Mouse (Mus musculus): Measurements from ENCODE around the gene Zswim4. TPM values are rescaled to one million over a fixed set of nuclear protein-coding genes. Genes with fewer than 3 reads are reported as not detected.

Zswim4 gene
- total RNA-seq, 2 experiments from 2014 or later, result 35.8 to 37.6 TPM

DNA sequence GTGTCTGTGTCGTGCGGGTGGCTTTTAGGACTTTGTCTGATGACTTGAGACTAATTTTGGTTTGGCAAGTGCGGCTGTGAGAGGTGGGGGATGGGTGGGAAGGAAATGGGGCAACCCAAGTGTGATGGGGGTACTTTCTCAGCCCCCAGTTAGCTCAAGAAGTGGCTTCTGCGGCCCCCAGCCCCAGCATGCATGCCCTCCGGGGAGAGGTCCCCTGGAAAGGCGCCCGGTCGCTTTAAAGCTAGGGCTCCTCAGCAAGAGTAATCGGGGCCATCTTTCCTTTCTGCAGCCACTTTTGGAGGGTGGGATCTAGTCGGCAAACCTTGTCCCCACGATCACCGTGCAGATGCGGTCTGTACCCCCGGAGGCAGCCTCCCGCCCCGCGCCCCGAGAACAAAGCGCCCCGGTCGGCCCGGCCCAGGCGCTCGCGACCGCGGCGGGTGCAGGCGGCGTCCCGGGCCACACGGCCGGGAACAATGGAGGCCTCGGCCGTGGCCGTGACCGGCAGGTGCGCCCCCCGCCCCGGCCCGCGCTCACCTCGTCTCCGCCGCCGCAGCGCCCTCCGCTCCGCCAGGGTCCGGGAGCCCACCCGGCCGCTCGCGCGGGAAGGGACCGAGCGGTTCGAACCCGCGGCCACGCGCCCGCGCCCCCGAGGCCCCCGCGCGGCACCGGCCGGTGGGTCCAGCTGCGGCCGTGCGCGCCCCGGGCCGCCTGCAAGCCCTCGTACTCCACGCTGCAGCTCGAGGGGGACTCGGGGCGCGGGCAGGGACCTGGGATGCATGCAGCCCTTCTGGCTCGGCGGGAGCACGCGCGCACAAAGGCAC is 53.4 kb downstream of the Zswim4 start:
- no peak for DNase-seq (ENCODE audit: low spot score in 2 of 2)

GRCm38 (mm10) chr8:84182833-84183232 is 54.0 kb downstream of the Zswim4 start:
- DNase-seq (ENCODE audit: low spot score in 2 of 2), result no peak

DNA sequence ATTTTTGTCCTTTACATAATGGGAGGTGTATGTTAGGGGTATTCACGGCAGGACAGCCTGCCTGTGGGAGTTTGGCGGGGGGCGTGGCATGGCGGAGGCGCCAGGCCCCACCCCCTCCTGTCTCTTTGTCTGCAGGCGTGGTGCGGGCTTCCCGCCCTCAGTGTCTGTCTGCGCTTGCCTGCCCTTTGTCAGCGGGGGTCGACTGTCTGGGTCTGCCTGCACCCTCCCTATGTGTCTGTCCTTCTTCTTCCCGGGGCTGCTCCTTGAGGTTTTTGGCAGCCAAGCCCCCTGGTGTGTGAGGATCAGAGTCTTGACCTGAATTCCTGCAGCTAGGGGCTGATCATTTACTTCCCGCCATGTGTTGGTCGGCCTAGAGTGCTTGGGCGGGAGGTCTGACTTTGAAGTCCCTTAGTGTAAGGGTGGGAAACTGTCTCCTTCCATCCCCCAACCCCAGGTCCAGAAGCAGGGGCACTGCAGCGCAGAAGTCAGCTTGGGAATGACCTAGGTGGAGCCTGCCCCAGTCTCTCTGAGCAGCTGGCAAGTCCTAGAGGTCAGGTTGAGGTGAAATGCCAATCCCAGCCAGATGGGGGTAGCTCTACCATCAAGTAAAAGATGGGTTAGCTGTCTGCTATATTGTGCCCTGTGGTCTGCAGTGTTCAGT is 56.2 kb downstream of the Zswim4 start:
- DNase-seq (ENCODE audit: low spot score in 2 of 2), result no peak

DNA sequence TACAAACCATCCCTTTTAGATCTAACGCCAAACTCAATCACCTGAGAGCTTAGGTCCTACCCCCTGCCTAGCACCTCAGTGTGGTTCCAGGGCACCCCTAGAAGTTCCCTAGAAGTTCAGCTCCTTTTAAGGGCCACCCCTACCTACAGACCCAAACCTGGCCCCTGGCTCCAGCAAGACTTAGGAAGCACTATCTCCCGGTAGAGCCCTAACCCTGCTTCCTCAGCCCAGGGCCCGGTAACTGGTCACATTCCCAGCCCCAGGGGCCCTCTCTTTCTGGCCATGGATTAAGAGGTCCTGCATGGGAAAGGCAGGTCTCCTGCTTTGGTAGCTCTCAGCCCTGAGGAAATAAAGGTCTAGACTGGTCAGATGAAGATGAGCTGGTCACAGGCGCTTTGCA is 56.9 kb downstream of the Zswim4 start:
- no peak for DNase-seq (ENCODE audit: low spot score in 2 of 2)

- DNase-seq (ENCODE audit: low spot score in 2 of 2), result no peak
Observed at GRCm38 (mm10) chr8:84178592-84178991, 58.3 kb downstream of the Zswim4 start.

DNA sequence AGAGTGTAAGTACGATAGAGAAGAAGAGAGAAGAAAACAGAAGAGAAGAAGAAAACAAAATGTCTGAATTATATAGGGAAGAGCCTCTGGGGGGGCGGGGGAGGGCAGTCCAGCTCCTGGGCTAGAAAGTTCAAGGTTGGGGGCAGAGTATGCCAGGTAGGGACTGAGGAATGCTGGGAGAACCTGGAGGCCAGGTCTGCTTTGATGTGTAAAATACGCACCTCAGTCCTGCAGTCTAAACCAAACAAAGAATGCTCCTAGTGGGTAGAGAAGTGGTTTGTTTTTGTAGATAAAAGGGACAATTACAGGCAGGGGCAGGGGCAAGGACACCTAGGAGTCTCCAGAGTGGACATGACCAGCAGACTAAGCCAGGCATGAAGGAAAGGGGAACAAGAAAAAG is 59.5 kb downstream of the Zswim4 start:
- no peak for DNase-seq (ENCODE audit: low spot score in 2 of 2)

DNA sequence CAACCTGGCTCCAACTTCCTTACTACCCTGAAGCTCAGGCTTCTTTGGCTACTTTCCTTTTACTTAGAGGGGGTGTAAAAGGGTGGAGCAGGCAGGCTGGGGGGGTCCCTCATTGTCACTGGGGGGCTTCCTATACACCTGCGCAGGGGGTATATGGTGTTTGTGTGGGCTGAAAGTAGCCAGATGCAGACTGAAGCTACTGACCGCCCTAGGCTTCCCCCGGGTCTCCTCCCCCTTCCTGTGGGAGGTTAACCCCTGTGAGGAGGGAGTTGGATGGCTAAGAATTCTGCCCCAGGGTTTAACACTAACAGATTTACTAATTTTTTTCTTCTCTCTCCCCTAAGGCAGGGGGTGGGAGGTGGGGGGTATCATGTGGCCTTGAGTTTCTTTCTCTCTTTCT is 60.3 kb downstream of the Zswim4 start:
- no peak for DNase-seq (ENCODE audit: low spot score in 2 of 2)

DNA sequence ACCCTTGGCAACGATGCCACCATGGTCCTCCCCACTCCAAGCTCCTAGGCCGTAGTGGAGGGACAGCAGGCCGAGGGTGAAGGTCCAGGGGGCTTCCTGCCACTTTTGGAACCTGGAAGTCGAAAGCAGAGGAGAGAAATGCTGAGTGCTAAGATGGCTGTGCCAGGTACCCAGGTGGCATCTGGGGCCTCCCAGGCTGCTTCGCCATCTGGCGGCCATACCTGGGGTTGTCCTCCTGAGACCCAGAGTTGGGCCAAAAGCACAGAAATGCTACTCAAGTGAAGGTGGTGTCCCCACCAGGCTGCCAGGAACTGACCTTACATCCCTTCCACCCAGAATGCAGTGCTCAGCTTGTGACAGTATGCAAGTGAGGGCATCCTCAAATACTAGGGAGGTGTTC is 63.0 kb downstream of the Zswim4 start:
- no peak for DNase-seq (ENCODE audit: low spot score in 2 of 2)

- no peak for DNase-seq (ENCODE audit: low spot score in 2 of 2)
Observed at GRCm38 (mm10) chr8:84170096-84170495, 66.8 kb downstream of the Zswim4 start.

- DNase-seq (ENCODE audit: low spot score in 2 of 2), result no peak
Observed at GRCm38 (mm10) chr8:84167696-84168095, 69.2 kb downstream of the Zswim4 start.

Small RNA genes lying within 50 kb of the gene (microRNA-seq; reads per million reads assigned to microRNA genes)
- gene Mir181c, result 1,914 reads per million, percentile 83 among the genes with 10 or more reads in this experiment
- gene Mir181d, result 1,401 reads per million, percentile 79 among the genes with 10 or more reads in this experiment
- 29,913 reads per million, percentile 98 among the genes with 10 or more reads in this experiment for gene Mir23a
- not detected for gene Mir24-2
- gene Mir27a, result 612 reads per million, percentile 69 among the genes with 10 or more reads in this experiment
- not detected for gene Mir3074-2

Other genes starting within 250 kb of the Zswim4 start
- gene Samd1, start 239.4 kb downstream of the Zswim4 start, total RNA-seq (2021), result 10 to 100 TPM; 57.6 to 63.1 TPM
- gene 1700067K01Rik, start 235.6 kb downstream of the Zswim4 start, total RNA-seq (2021), result under 1 TPM; 0.62 to 0.76 TPM
- gene 2210011C24Rik, start 224.9 kb downstream of the Zswim4 start, total RNA-seq (2021), result 1 to 10 TPM in 1 of 2 experiments, under 1 TPM in 1; 0.31 to 1.5 TPM
- gene Palm3, start 215.6 kb downstream of the Zswim4 start, total RNA-seq (2021), result 1 to 10 TPM; 1.1 to 6.0 TPM
- 1 to 10 TPM; 2.6 to 3.8 TPM for gene Il27ra, start 194.5 kb downstream of the Zswim4 start, total RNA-seq (2021)
- gene Rln3, start 192.1 kb downstream of the Zswim4 start, total RNA-seq (2021), result not detected
- gene Gm10643, start 171.9 kb downstream of the Zswim4 start, total RNA-seq (2021), result 1 to 10 TPM; 4.0 to 4.2 TPM
- 10 to 100 TPM; 17.0 to 18.6 TPM for gene Rfx1, start 170.2 kb downstream of the Zswim4 start, total RNA-seq (2021)
- 10 to 100 TPM; 29.3 to 32.0 TPM for gene Dcaf15, start 132.3 kb downstream of the Zswim4 start, total RNA-seq (2021)
- under 1 TPM; 0.98 to 0.99 TPM for gene Podnl1, start 111.1 kb downstream of the Zswim4 start, total RNA-seq (2021)
- 10 to 100 TPM; 30.6 to 31.7 TPM for gene Cc2d1a, start 89.1 kb downstream of the Zswim4 start, total RNA-seq (2021)
- 1 to 10 TPM; 1.2 TPM for gene 4930432K21Rik, start 89.0 kb downstream of the Zswim4 start, total RNA-seq (2021)
- gene Nanos3, start 51.8 kb downstream of the Zswim4 start, total RNA-seq (2021), result 1 to 10 TPM; 3.1 to 4.3 TPM
- gene D8Ertd738e, start 12.7 kb upstream of the Zswim4 start, total RNA-seq (2021), result 100 to 1,000 TPM; 184 to 189 TPM
- 10 to 100 TPM; 41.0 to 45.0 TPM for gene Mri1, start 20.3 kb upstream of the Zswim4 start, total RNA-seq (2021)
- gene Ccdc130, start 33.3 kb upstream of the Zswim4 start, total RNA-seq (2021), result 10 to 100 TPM; 20.8 to 22.4 TPM
- gene Cacna1a, start 151.4 kb upstream of the Zswim4 start, total RNA-seq (2021), result 10 to 100 TPM; 14.8 to 15.6 TPM